Mouse (Mus musculus): ENCODE results near the gene Bnc2. TPM values are rescaled to one million over a fixed set of nuclear protein-coding genes. Genes with fewer than 3 reads are reported as not detected.

Gene Bnc2
- 5.8 and 6.4 TPM in 2 replicates for polyA plus RNA-seq (2015; fragmentation: Nextera tagmentation; extraction: Ambion mirVana)

- Histone ChIP-seq H3K4me1 (replicated peaks; ENCODE audit: control insufficient read depth, insufficient read depth, low read length) (no peaks in the 10 kb centered on the region), H3K27me3 (replicated peaks; ENCODE audit: control insufficient read depth, insufficient read depth, low read length) (peaks cover 52% of the 10 kb centered on the region), H3K9ac (ENCODE audit: low read depth, low read length) (peak within 1 kb of the TSS; percentile 53), H3K4me2 (replicated peaks; ENCODE audit: low read depth) (peak within 1 kb of the TSS; percentile 90), H3K36me3 (ENCODE audit: control insufficient read depth, insufficient read depth) (no peaks in the 10 kb centered on the region), H3K4me3 (ENCODE audit: low read depth, low read length) (peak within 1 kb of the TSS; percentile 72), H3K27ac (ENCODE audit: low read depth, low read length) (peak within 1 kb of the TSS; percentile 46), H3K9me3 (ENCODE audit: control insufficient read depth) (no peaks in the 10 kb centered on the region)
- under 1% methylated on average over 74 of the region's 80 CpGs for WGBS
- TF ChIP-seq CTCF (IDR thresholded peaks at IDR 0.05; ENCODE audit: low read depth), result no peak; the same call in 1 of the 2 replicates
- ATAC-seq, result peak; percentile 51
Observed at GRCm38 (mm10) chr4:84675171-84675973, at the start of gene Bnc2. Gene Bnc2, minus strand, starts transcription at chr4:84675275.

- no peak overlapping the region for H3K27ac ChIP-seq (ENCODE audit: low read depth, low read length)
- H3K4me3 ChIP-seq (ENCODE audit: low read depth, low read length), result no peak overlapping the region
- TF ChIP-seq CTCF (IDR thresholded peaks at IDR 0.05; ENCODE audit: low read depth), result no peak
- no peak for ATAC-seq
- no peaks in the 10 kb centered on the region for H3K27me3 ChIP-seq (replicated peaks; ENCODE audit: control insufficient read depth, insufficient read depth, low read length)
- H3K9ac ChIP-seq (ENCODE audit: low read depth, low read length), result no peak overlapping the region
- no peaks in the 10 kb centered on the region for H3K4me1 ChIP-seq (replicated peaks; ENCODE audit: control insufficient read depth, insufficient read depth, low read length)
- H3K36me3 ChIP-seq (ENCODE audit: control insufficient read depth, insufficient read depth), result no peaks in the 10 kb centered on the region
- WGBS, result 69% methylated on average over 5 of the region's 5 CpGs
- H3K9me3 ChIP-seq (ENCODE audit: control insufficient read depth), result no peaks in the 10 kb centered on the region
- no peak overlapping the region for H3K4me2 ChIP-seq (replicated peaks; ENCODE audit: low read depth)
Observed at GRCm38 (mm10) chr4:84707961-84708360, 32.9 kb upstream of the Bnc2 start.

- Histone ChIP-seq H3K36me3 (ENCODE audit: control insufficient read depth, insufficient read depth) (no peaks in the 10 kb centered on the region), H3K9me3 (ENCODE audit: control insufficient read depth) (no peaks in the 10 kb centered on the region), H3K4me1 (replicated peaks; ENCODE audit: control insufficient read depth, insufficient read depth, low read length) (no peaks in the 10 kb centered on the region), H3K27me3 (replicated peaks; ENCODE audit: control insufficient read depth, insufficient read depth, low read length) (no peaks in the 10 kb centered on the region), H3K4me2 (replicated peaks; ENCODE audit: low read depth) (no peak overlapping the region), H3K9ac (ENCODE audit: low read depth, low read length) (no peak overlapping the region), H3K27ac (ENCODE audit: low read depth, low read length) (no peak overlapping the region), H3K4me3 (ENCODE audit: low read depth, low read length) (no peak overlapping the region)
- ATAC-seq, result no peak
- WGBS, result 69% methylated on average over 10 of the region's 10 CpGs
- TF ChIP-seq CTCF (IDR thresholded peaks at IDR 0.05; ENCODE audit: low read depth), result no peak
Observed at GRCm38 (mm10) chr4:84685521-84686366, 10.7 kb upstream of the Bnc2 start.

GRCm38 (mm10) chr4:84685009-84685408 lies 9.9 kb upstream of the Bnc2 start:
- no peak overlapping the region for H3K4me3 ChIP-seq (ENCODE audit: low read depth, low read length)
- WGBS, result 81% methylated on average over 4 of the region's 4 CpGs

GRCm38 (mm10) chr4:84675974-84676315 lies 870 bp upstream of the Bnc2 start:
- peak overlapping the region; percentile 46 for H3K27ac ChIP-seq (ENCODE audit: low read depth, low read length)
- H3K9me3 ChIP-seq (ENCODE audit: control insufficient read depth), result no peaks in the 10 kb centered on the region
- peak overlapping the region; percentile 72 for H3K4me3 ChIP-seq (ENCODE audit: low read depth, low read length)
- no peaks in the 10 kb centered on the region for H3K36me3 ChIP-seq (ENCODE audit: control insufficient read depth, insufficient read depth)
- TF ChIP-seq CTCF (IDR thresholded peaks at IDR 0.05; ENCODE audit: low read depth), result no peak
- no peak for ATAC-seq
- H3K4me2 ChIP-seq (replicated peaks; ENCODE audit: low read depth), result peak overlapping the region; percentile 90
- WGBS, result under 1% methylated on average over 19 of the region's 19 CpGs
- peaks cover 52% of the 10 kb centered on the region for H3K27me3 ChIP-seq (replicated peaks; ENCODE audit: control insufficient read depth, insufficient read depth, low read length)
- no peaks in the 10 kb centered on the region for H3K4me1 ChIP-seq (replicated peaks; ENCODE audit: control insufficient read depth, insufficient read depth, low read length)
- H3K9ac ChIP-seq (ENCODE audit: low read depth, low read length), result 0 out of 2 replicates have a peak overlapping the region, but pooled peaks have one; percentile 53

More at GRCm38 (mm10) chr4:84685009-84685408, 9.9 kb upstream of the Bnc2 start:
- TF ChIP-seq CTCF (IDR thresholded peaks at IDR 0.05; ENCODE audit: low read depth), result no peak
- no peak for ATAC-seq
- no peak overlapping the region for H3K9ac ChIP-seq (ENCODE audit: low read depth, low read length)
- H3K27me3 ChIP-seq (replicated peaks; ENCODE audit: control insufficient read depth, insufficient read depth, low read length), result no peaks in the 10 kb centered on the region
- H3K4me2 ChIP-seq (replicated peaks; ENCODE audit: low read depth), result no peak overlapping the region
- H3K27ac ChIP-seq (ENCODE audit: low read depth, low read length), result no peak overlapping the region
- H3K9me3 ChIP-seq (ENCODE audit: control insufficient read depth), result no peaks in the 10 kb centered on the region
- H3K36me3 ChIP-seq (ENCODE audit: control insufficient read depth, insufficient read depth), result no peaks in the 10 kb centered on the region
- H3K4me1 ChIP-seq (replicated peaks; ENCODE audit: control insufficient read depth, insufficient read depth, low read length), result no peaks in the 10 kb centered on the region
